Mouse (Mus musculus) hindbrain, embryonic 10.5 days (tissue): Measurements from ENCODE around the gene Gm17334. TPM values are rescaled to one million over a fixed set of nuclear protein-coding genes. Genes with fewer than 3 reads are reported as not detected.

Source experiments
- DNase-seq: peaks from one replicate; pipeline ENCODE4 v3.0.0-alpha.2; 2017; ENCODE audit warnings: low spot score
- H3K27ac ChIP-seq: fragments of 300-500 bp; sonication (generic); 2 replicates; pipeline ENCODE4 v1.5.1; 2016; ENCODE audit warnings: mild to moderate bottlenecking, moderate library complexity
- H3K27me3 ChIP-seq: fragments of 300-500 bp; sonication (generic); 2 replicates; pipeline ENCODE4 v1.6.1; 2016; ENCODE audit warnings: mild to moderate bottlenecking; ENCODE audit not compliant: poor library complexity, insufficient read depth, severe bottlenecking
- H3K36me3 ChIP-seq: fragments of 300-500 bp; sonication (generic); 2 replicates; pipeline ENCODE4 v1.6.1; 2016; ENCODE audit warnings: mild to moderate bottlenecking, moderate library complexity
- H3K4me1 ChIP-seq: fragments of 300-500 bp; sonication (generic); replicated peaks from 2 replicates; pipeline ENCODE4 v1.6.1; 2016; ENCODE audit warnings: mild to moderate bottlenecking
- H3K4me3 ChIP-seq: fragments of 300-500 bp; sonication (generic); 2 replicates; pipeline ENCODE4 v1.5.1; 2016; ENCODE audit warnings: mild to moderate bottlenecking, moderate library complexity
- H3K9me3 ChIP-seq: fragments of 300-500 bp; sonication (generic); 2 replicates; pipeline ENCODE4 v1.6.1; 2016; ENCODE audit warnings: mild to moderate bottlenecking, moderate library complexity
- WGBS: fragments of 180-500 bp; shearing (Covaris S2); methylation state at CpG from one replicate; pipeline ENCODE4 v1.1.7; 2016; 5-methylcytosine and 5-hydroxymethylcytosine counted together
- polyA plus RNA-seq: library from polyadenylated mRNA; unstranded; fragments of >200 nt; fragmentation: Nextera tagmentation; extraction: Ambion mirVana; gene quantifications from 2 replicates; pipeline ENCODE4 v1.2.1, GENCODE M21; 2016

The Gm17334 gene
- polyA plus RNA-seq, 1 experiment from 2014 or later, result not detected

DNA sequence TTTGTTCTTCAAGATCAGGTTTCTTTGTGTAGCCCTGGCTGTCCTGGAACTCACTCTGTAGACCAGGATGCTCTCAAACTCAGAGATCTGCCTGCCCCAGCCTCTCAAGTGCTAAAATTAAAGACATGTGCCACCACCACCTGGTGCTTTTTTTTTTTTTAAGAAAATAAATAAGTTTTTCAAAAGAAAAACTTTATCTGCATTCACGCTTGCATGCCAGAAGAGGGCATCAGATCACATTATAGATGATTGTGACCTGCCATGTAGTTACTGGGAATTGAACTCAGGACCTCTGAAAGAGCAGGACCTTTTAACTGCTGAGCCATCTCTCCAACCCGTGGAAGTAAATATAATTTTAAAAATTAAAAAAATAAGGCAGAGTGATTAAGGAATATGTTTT, 27.7 kb downstream of the Gm17334 start:
- Histone ChIP-seq H3K4me3 (no peak overlapping the region), H3K36me3 (no peaks in the 10 kb centered on the region), H3K9me3 (no peaks in the 10 kb centered on the region), H3K4me1 (peaks cover 6% of the 10 kb centered on the region; the same call in 1 of the 2 replicates), H3K27me3 (no peaks in the 10 kb centered on the region), H3K27ac (no peak overlapping the region)
- no peak for DNase-seq
- WGBS, result 86% methylated on average over 2 of the region's 2 CpGs

DNA sequence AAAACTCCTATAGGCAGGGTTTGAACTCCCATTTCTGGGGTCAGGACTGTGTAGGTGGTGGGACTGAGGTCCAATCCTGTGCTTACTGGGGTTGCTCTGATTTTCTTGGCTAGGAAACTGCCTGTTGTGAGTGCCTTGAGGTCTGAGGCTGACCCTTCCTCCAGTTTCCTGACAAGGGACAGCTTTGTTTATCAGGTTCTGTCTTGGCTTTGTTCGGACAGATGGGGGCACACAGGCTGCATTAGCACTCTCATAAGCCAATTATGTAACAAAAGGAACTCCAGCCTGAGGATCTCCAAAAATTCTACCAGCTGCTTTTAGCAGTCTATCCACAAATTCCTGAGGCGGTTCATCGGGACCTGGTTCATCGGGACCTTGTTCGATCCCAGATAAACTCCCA, 30.6 kb downstream of the Gm17334 start:
- Histone ChIP-seq H3K36me3 (no peaks in the 10 kb centered on the region), H3K4me3 (no peak overlapping the region), H3K4me1 (peaks cover 6% of the 10 kb centered on the region; the same call in 1 of the 2 replicates), H3K27me3 (no peaks in the 10 kb centered on the region), H3K27ac (no peak overlapping the region), H3K9me3 (no peaks in the 10 kb centered on the region)
- no peak for DNase-seq
- WGBS, result 22% methylated on average over 5 of the region's 5 CpGs

DNA sequence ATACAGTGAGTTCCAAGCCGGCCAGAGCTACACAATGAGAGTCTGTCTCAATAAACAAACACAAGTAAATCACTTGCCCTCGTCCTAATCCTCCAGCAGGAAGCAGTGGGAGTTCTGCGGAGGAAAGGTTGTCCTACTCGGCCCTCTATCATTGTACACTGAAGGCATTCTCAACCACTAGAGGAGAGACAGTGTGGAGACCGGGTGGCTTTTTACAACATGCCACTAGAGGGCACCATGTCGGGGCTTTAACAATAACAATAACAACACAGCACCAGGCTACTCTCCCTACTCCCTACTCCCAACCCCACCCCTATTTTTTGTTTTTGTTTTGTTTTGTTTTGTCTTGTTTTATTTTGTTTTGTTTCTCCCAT, 35.4 kb downstream of the Gm17334 start:
- WGBS, result 50% methylated on average over 6 of the region's 6 CpGs
- DNase-seq, result peak; percentile 42
- no peak overlapping the region for H3K27ac ChIP-seq
- no peaks in the 10 kb centered on the region for H3K27me3 ChIP-seq
- no peaks in the 10 kb centered on the region for H3K36me3 ChIP-seq
- no peak overlapping the region for H3K4me3 ChIP-seq
- H3K9me3 ChIP-seq, result no peaks in the 10 kb centered on the region
- peaks cover 5% of the 10 kb centered on the region; the same call in 1 of the 2 replicates for H3K4me1 ChIP-seq

DNA sequence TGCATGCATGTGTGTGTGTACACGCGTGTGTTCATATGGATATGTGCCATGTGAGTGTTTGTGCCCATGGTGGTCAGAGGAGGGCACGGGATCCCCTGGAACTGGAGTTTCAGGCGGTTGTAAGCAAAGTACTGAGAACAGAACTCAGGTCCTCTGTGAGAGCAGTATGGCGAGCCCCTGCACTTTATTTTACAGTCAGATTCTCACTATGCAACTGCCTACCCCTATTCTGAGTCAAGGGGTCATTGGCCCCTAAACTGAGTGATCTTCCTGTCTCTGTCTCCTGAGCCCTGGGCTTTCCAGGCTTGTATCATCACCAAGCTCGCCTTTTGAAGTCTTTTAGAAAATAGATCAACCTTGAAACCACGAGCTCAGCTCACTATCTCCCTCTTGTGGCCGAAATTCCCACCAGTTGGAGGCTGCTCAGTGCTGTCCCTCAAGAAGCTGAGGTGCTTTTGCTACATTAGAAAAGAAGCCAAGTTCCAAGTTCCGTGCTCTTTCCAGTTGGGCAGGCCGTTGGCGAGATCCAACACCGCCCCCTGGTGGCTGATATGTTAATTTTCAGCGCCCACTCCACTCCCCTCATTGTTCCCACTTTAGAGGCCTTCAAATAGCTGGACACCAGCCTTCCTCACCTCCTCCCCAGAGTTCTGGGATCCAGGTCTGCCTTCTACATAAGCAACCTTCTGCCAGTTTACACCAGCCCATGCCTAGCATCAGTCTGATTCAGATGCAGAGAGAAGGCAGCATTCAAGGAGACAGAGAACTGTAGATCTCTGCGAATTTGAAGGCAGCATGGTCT, 36.0 kb downstream of the Gm17334 start:
- WGBS, result 48% methylated on average over 14 of the region's 14 CpGs

DNA sequence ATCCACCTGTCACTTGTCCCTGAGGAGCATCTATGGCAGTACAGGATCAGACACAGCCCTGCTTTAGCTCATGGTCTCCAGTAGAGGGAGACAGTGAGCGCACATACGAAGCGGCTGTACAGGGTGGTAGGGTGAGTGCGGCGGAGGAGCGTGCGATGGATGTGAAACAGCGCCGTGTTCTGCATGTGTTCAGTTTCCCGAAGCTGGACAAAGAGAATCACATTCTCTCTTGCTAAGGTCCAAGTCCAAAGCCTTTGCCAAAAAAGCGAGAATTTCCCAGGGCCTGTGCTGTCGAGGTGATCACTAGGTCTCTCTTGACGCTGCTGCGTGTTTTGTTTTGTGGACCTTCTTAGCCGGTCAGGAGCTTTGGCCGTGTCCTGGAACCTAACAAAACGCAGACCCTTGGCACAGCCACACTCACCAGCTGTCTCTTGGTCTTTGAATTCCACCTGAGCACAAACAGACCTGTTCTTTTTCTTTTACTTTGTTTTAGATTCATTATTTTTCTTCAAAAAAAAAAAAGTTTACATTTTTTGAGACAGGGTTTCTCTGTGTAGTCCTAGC, 37.2 kb downstream of the Gm17334 start:
- no peaks in the 10 kb centered on the region for H3K36me3 ChIP-seq
- no peak overlapping the region for H3K27ac ChIP-seq
- H3K4me1 ChIP-seq, result no peaks in the 10 kb centered on the region
- H3K27me3 ChIP-seq, result no peaks in the 10 kb centered on the region
- DNase-seq, result peak; percentile 77
- WGBS, result 27% methylated on average over 17 of the region's 17 CpGs
- H3K9me3 ChIP-seq, result no peaks in the 10 kb centered on the region
- H3K4me3 ChIP-seq, result peak overlapping the region; percentile 34

More for the DNA sequence above, 36.0 kb downstream of the Gm17334 start:
- Histone ChIP-seq H3K4me1 (no peaks in the 10 kb centered on the region), H3K9me3 (no peaks in the 10 kb centered on the region), H3K4me3 (no peak overlapping the region), H3K27ac (no peak overlapping the region), H3K27me3 (no peaks in the 10 kb centered on the region), H3K36me3 (no peaks in the 10 kb centered on the region)
- DNase-seq, result peak; percentile 77

DNA sequence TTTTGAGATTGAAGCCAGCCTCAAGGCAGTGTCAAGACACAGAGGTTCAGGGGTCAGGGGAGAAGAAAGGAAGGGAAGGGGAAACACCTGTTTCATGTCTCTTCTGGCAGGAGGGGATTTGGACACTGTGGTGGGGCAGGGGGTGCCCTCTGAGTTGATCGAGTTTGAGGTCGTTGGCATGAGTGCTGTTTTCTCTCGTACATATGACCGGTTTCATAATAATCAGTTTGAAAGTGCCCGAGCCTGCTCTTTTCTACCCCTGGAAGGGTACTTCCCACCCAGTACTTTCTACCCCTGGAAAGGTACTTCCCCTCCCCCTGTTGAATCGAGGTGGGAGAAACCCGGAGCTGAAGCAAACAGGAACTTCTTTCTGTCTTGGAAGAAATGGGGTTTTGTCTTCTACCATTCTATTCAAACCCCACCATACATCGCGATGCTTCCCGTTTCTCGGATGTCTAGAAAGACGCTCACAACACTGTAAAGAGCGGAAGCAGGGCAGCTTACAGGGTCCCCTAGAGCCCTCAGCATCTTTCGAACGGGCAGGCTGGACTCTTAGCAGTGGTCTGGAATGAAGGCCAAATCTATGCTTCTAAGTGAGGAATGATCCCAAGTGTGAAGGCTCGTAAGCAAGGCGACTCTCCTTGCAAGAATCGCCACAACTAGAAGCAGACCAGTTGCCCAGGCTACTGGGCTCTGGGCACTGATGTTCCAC, 37.9 kb downstream of the Gm17334 start:
- Histone ChIP-seq H3K9me3 (no peaks in the 10 kb centered on the region), H3K4me3 (no peak overlapping the region), H3K27me3 (no peaks in the 10 kb centered on the region), H3K4me1 (no peaks in the 10 kb centered on the region), H3K27ac (no peak overlapping the region), H3K36me3 (no peaks in the 10 kb centered on the region)
- 72% methylated on average over 18 of the region's 18 CpGs for WGBS
- DNase-seq, result no peak

DNA sequence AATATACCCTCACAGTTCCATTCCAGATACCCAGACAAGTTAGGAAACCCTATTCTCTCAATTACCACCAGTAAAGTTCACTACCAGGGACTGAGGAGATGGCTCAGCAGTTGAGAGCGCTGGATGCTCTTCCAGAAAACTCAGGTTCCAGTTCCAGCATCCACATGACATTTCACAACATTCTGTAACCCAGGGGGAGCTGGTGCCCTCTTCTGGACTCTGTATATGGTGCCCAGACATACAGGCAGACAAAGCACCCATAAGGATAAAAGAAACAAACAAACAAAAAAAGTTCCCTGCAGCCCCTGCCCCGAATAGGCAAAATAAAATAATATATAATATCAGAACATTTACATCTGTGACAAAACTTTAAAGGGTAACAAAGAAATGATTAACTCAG, 38.6 kb downstream of the Gm17334 start:
- 83% methylated on average over 2 of the region's 2 CpGs for WGBS
- Histone ChIP-seq H3K27ac (no peak overlapping the region), H3K4me3 (no peak overlapping the region), H3K27me3 (no peaks in the 10 kb centered on the region), H3K9me3 (no peaks in the 10 kb centered on the region), H3K36me3 (no peaks in the 10 kb centered on the region), H3K4me1 (no peaks in the 10 kb centered on the region)
- no peak for DNase-seq

DNA sequence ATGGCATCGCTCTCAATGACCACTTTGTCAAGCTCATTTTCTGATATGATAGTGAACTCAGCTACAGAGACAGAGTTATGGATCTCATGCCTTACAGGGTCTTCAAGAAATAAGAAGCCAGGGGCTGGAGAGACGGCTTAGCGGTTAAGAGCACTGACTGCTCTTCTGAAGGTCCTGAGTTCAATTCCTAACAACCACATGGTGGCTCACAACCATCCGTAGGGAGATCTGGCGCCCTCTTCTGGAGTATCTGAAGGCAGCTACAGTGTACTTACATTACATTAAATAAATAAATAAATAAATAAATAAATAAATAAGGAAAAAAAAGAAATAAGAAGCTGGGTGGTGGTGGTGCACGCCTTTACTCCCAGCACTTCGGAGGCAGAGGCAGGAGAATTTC, 39.2 kb downstream of the Gm17334 start:
- H3K36me3 ChIP-seq, result no peaks in the 10 kb centered on the region
- H3K9me3 ChIP-seq, result no peaks in the 10 kb centered on the region
- no peak overlapping the region for H3K27ac ChIP-seq
- H3K4me1 ChIP-seq, result no peaks in the 10 kb centered on the region
- H3K27me3 ChIP-seq, result no peaks in the 10 kb centered on the region
- H3K4me3 ChIP-seq, result no peak overlapping the region
- 85% methylated on average over 7 of the region's 7 CpGs for WGBS
- DNase-seq, result no peak

DNA sequence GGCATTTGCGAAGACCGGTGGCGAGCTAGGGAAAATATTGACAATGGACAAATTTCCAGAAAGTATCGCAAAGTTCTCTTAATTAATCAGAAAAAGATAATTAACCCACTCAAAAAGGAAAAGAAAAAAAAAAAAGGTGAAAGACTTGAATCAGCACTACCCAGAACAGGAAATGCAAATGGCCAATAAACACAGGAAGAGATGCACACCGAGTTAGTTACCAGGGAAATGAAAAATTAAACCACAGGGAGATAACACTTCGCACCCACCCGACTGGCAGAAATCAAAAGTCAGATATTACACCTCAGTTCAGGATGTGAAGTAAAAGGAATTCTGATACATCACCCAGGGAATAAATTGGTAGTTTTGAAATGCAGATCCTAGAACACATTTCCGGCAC, 40.7 kb downstream of the Gm17334 start:
- Histone ChIP-seq H3K27me3 (no peaks in the 10 kb centered on the region), H3K4me1 (no peaks in the 10 kb centered on the region), H3K4me3 (no peak overlapping the region), H3K9me3 (no peaks in the 10 kb centered on the region), H3K27ac (no peak overlapping the region), H3K36me3 (no peaks in the 10 kb centered on the region)
- no peak for DNase-seq
- WGBS, result 93% methylated on average over 8 of the region's 8 CpGs

DNA sequence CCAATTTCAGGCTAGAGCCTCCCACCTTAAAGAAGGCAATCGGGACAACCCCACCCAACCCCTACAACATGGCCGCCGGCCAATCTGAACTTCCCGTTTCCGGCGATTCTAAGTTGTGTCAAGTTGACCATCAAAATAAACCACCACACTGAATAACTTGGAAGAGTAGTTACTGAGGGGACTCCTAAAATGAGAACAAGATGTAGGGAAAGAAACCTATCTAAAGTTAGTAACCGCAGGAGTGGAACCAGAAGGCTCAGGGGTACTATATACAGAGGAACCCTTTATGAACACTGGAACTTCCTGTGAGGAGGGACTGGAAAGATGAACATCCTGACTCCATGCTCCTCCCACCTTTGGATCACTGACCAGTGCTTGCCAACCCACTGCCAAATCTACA, 41.5 kb downstream of the Gm17334 start:
- Histone ChIP-seq H3K9me3 (no peaks in the 10 kb centered on the region; the same call in 1 of the 2 replicates), H3K4me1 (no peaks in the 10 kb centered on the region), H3K36me3 (no peaks in the 10 kb centered on the region), H3K27ac (no peak overlapping the region), H3K4me3 (no peak overlapping the region), H3K27me3 (no peaks in the 10 kb centered on the region)
- WGBS, result 98% methylated on average over 7 of the region's 7 CpGs
- no peak for DNase-seq

Other genes with a start within 250 kb of the Gm17334 start
- 67.8 and 71.5 TPM in 2 replicates for gene Kif3a, start 205.8 kb downstream of the Gm17334 start, polyA plus RNA-seq
- gene Il4, start 154.5 kb downstream of the Gm17334 start, polyA plus RNA-seq, result 0.66 and 1.2 TPM in 2 replicates
- not detected in 2 replicates for gene Il13, start 138.5 kb downstream of the Gm17334 start, polyA plus RNA-seq
- 13.7 and 21.9 TPM in 2 replicates for gene Rad50, start 65.9 kb downstream of the Gm17334 start, polyA plus RNA-seq
- not detected in 2 replicates for gene Il5, start 52.4 kb downstream of the Gm17334 start, polyA plus RNA-seq
- gene Irf1, start 3.2 kb downstream of the Gm17334 start, polyA plus RNA-seq, result 3.6 and 4.2 TPM in 2 replicates
- gene Gm12216, start 86.1 kb upstream of the Gm17334 start, polyA plus RNA-seq, result 0.21 TPM in 1 of 2 replicates, not detected in the other
- 6.3 and 7.7 TPM in 2 replicates for gene Slc22a5, start 118.5 kb upstream of the Gm17334 start, polyA plus RNA-seq
- gene Slc22a21, start 207.1 kb upstream of the Gm17334 start, polyA plus RNA-seq, result 2.0 and 2.4 TPM in 2 replicates